Mouse (Mus musculus) CH12.LX (cell line): ENCODE data around the gene Pold3. TPM values are rescaled to one million over a fixed set of nuclear protein-coding genes. Genes with fewer than 3 reads are reported as not detected.

Experiments
- DNase-seq: peaks from one replicate; pipeline ENCODE4 v3.0.0-alpha.2; 2013; ENCODE audit errors: extremely low read depth
- H3K27ac ChIP-seq: 2 replicates; pipeline ENCODE4 v1.5.1; 2012; ENCODE audit warnings: low read depth, mild to moderate bottlenecking, control low read depth, moderate library complexity; ENCODE audit not compliant: insufficient read depth
- H3K27me3 ChIP-seq: replicated peaks from 2 replicates; pipeline ENCODE3; 2012; ENCODE audit warnings: inconsistent platforms
- H3K36me3 ChIP-seq, 2 experiments: replicated peaks in 1 of 2; 2 replicates each; pipeline versions ENCODE3 to v1.6.1; 2012; ENCODE audit warnings: inconsistent platforms in 1 of 2, low read length in 1 of 2, mild to moderate bottlenecking in 1 of 2, mixed read lengths in 1 of 2, moderate library complexity in 1 of 2; ENCODE audit not compliant: control insufficient read depth in 1 of 2, insufficient read depth in 1 of 2
- H3K4me1 ChIP-seq, 2 experiments: 2 replicates each; pipeline ENCODE4 v1.6.1; 2012; ENCODE audit warnings: inconsistent platforms in 1 of 2, moderate library complexity in 1 of 2; ENCODE audit not compliant: insufficient read depth in 2 of 2, control insufficient read depth in 1 of 2
- H3K4me2 ChIP-seq: 2 replicates; pipeline ENCODE4 v1.6.1; 2012; ENCODE audit warnings: low read depth, mild to moderate bottlenecking, control low read depth; ENCODE audit not compliant: poor library complexity, insufficient read depth, severe bottlenecking
- H3K4me3 ChIP-seq, 3 experiments: fragments of 150-350 bp in 1 of 3; sonication (generic) in 1 of 3; replicated peaks in 1 of 3; 2 replicates each; pipeline versions ENCODE3 to v1.5.1; 2011 to 2012; ENCODE audit warnings: low read depth in 2 of 3, low read length in 2 of 3, mild to moderate bottlenecking in 2 of 3, moderate library complexity in 2 of 3, control low read depth in 1 of 3, improper control_type of control experiment in 1 of 3, inconsistent platforms in 1 of 3, mixed read lengths in 1 of 3; ENCODE audit not compliant: poor library complexity in 1 of 3
- H3K79me2 ChIP-seq: replicated peaks from 2 replicates; pipeline ENCODE4 v1.6.1; 2012; ENCODE audit warnings: mild to moderate bottlenecking, moderate library complexity; ENCODE audit not compliant: control insufficient read depth, poor library complexity, insufficient read depth, severe bottlenecking; ENCODE audit errors: extremely low read depth
- H3K9ac ChIP-seq: 2 replicates; pipeline ENCODE4 v1.6.1; 2012; ENCODE audit warnings: low read depth, mild to moderate bottlenecking, control low read depth, moderate library complexity; ENCODE audit not compliant: insufficient read depth
- H3K9me3 ChIP-seq: replicated peaks from 2 replicates; pipeline ENCODE3; 2012; ENCODE audit warnings: low read length, inconsistent platforms, mixed read lengths
- CTCF ChIP-seq, 2 experiments: IDR thresholded peaks in 1 of 2; conservative IDR thresholded peaks in 1 of 2; 2 replicates each; pipeline ENCODE4 v1.5.1; 2011 to 2012; ENCODE audit warnings: low read depth in 2 of 2, low read length in 2 of 2, improper control_type of control experiment in 1 of 2, inconsistent platforms in 1 of 2, mild to moderate bottlenecking in 1 of 2, moderate library complexity in 1 of 2
- E2F4 ChIP-seq: IDR thresholded peaks from 2 replicates; pipeline ENCODE4 v1.6.1; 2011; ENCODE audit warnings: low read depth, low read length, improper control_type of control experiment; ENCODE audit not compliant: insufficient replicate concordance
- ELF1 ChIP-seq: IDR thresholded peaks from 2 replicates; pipeline ENCODE4 v1.6.1; 2014; ENCODE audit warnings: low read depth, mild to moderate bottlenecking, inconsistent platforms, low read length, improper control_type of control experiment
- GABPA ChIP-seq: IDR thresholded peaks from 2 replicates; pipeline ENCODE4 v1.6.1; 2012; ENCODE audit warnings: low read depth, low read length, improper control_type of control experiment, inconsistent platforms; ENCODE audit not compliant: insufficient replicate concordance
- JUN ChIP-seq: IDR thresholded peaks from 2 replicates; pipeline ENCODE4 v1.6.1; 2011; ENCODE audit warnings: low read depth, mild to moderate bottlenecking, low read length, improper control_type of control experiment, moderate library complexity; ENCODE audit not compliant: insufficient read depth
- JUND ChIP-seq: conservative IDR thresholded peaks from 2 replicates; pipeline ENCODE4 v1.6.1; 2011; ENCODE audit warnings: low read depth, low read length, improper control_type of control experiment
- MAZ ChIP-seq: IDR thresholded peaks from 2 replicates; pipeline ENCODE4 v1.6.1; 2012; ENCODE audit warnings: low read depth, mild to moderate bottlenecking, inconsistent platforms, low read length, improper control_type of control experiment, moderate library complexity
- NELFE ChIP-seq: IDR thresholded peaks from 2 replicates; pipeline ENCODE4 v1.6.1; 2011; ENCODE audit warnings: low read depth, low read length, improper control_type of control experiment
- NRF1 ChIP-seq: IDR thresholded peaks from 2 replicates; pipeline ENCODE4 v1.6.1; 2014; ENCODE audit warnings: low read depth, mild to moderate bottlenecking, inconsistent platforms, low read length, improper control_type of control experiment, moderate library complexity
- POLR2A ChIP-seq: IDR thresholded peaks from 2 replicates; pipeline ENCODE4 v1.6.1; 2011; ENCODE audit warnings: low read depth, mild to moderate bottlenecking, improper control_type of control experiment, low read length
- POLR2AphosphoS2 ChIP-seq: IDR thresholded peaks from 2 replicates; pipeline ENCODE4 v1.6.1; 2011; ENCODE audit warnings: low read depth, low read length, improper control_type of control experiment
- RCOR1 ChIP-seq: conservative IDR thresholded peaks from 2 replicates; pipeline ENCODE4 v1.6.1; 2012; ENCODE audit warnings: low read depth, mild to moderate bottlenecking, inconsistent platforms, low read length, improper control_type of control experiment
- SIN3A ChIP-seq: IDR thresholded peaks from 2 replicates; pipeline ENCODE4 v1.6.1; 2012; ENCODE audit warnings: low read length, improper control_type of control experiment, inconsistent platforms
- SMC3 ChIP-seq: IDR thresholded peaks from 2 replicates; pipeline ENCODE4 v1.6.1; 2011; ENCODE audit warnings: low read depth, low read length, improper control_type of control experiment
- USF1 ChIP-seq: IDR thresholded peaks from 2 replicates; pipeline ENCODE4 v1.6.1; 2014; ENCODE audit warnings: low read depth, mild to moderate bottlenecking, inconsistent platforms, low read length, improper control_type of control experiment
- dilution Hi-C: fragments of 300-500 bp; cut with MboI; formaldehyde crosslinking; loops from 2 replicates; pipeline ENCODE4 v1.14.3; 2020; ENCODE audit warnings: low sequenced_read_pairs; ENCODE audit not compliant: extremely low pct_unique_long_range_greater_than_20kb, extremely low pct_ligation_motif_present
- in situ Hi-C: fragments of 300-500 bp; cut with MboI; formaldehyde crosslinking; loops from 3 replicates; pipeline ENCODE4 v1.14.3; 2019; ENCODE audit warnings: low sequenced_read_pairs, low pct_ligation_motif_present, low pct_unique_long_range_greater_than_20kb, mixed read lengths
- polyA plus RNA-seq: library from polyadenylated mRNA; unstranded; fragments of >175 nt; gene quantifications from 2 replicates; pipeline ENCODE4 v1.2.1, GENCODE M21; 2012; ENCODE audit warnings: low read depth; ENCODE audit not compliant: insufficient read length
- total RNA-seq, 2 experiments: library from RNA; depleted of rRNA; stranded (reverse); fragments of 300-350 nt in 1 of 2; fragments of >200 nt in 1 of 2; gene quantifications; 2 replicates each; pipeline ENCODE4 v1.2.3; 2012 to 2014

Gene Pold3
- total and polyA plus RNA-seq, 3 experiments: 59.5 to 121 (median 88.0) TPM

DNA sequence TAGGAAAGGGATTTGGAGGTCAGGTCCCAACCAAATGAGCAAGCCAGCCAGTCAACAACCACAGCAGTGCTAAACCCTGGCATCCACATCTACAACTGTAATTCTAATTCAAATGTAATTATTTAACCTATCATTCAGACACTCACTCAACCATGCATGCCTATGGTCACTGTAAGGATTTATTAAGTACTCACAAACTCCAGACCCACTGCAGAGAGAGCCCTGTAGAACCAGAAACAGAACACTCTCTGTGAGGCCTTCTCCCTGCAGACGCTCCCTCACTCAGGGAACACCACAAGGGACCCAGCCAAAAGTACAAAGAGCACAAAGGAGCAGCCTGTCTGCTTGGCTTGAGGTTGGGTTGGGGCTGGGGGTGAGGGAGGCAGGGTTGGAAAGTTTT lies 11.0 kb upstream of the Pold3 start:
- H3K4me3 ChIP-seq: no peak overlapping the region
- H3K4me1 ChIP-seq: peaks cover 0 to 22% of the 10 kb centered on the region in 2 experiments; a peak in 2 of 4 replicates
- H3K9me3 ChIP-seq: no peaks in the 10 kb centered on the region
- no peak for DNase-seq
- no peak for TF ChIP-seq ELF1
- TF ChIP-seq POLR2A: no peak
- no peak for TF ChIP-seq RCOR1
- TF ChIP-seq, all 38 proteins: peak for 0
- no peaks in the 10 kb centered on the region for H3K79me2 ChIP-seq
- no peak overlapping the region for H3K4me2 ChIP-seq
- in situ Hi-C loops: no loop called here
- H3K27ac ChIP-seq: no peak overlapping the region
- dilution Hi-C loops: no loop called here
- no peaks in the 10 kb centered on the region for H3K27me3 ChIP-seq
- no peaks in the 10 kb centered on the region for H3K36me3 ChIP-seq
- no peak overlapping the region for H3K9ac ChIP-seq

DNA sequence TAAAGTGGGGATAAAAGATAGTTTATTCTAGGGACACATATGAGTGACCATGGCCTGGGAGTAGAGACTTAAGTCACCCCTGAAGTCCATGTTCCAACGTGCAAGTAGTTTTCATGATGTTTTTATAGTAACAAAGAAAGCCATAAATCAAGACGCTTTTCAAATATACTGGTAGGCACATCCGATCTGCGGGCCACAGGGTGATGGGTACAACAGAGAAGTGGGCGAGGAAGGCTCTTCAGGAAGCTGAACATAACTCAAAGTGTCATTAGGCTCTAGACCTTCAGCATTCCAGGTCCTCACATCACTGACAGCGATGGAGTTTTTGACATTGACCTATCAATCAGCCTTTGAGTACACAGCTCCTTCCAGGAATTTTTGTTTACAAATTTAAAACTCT lies 9.2 kb upstream of the Pold3 start:
- H3K9me3 ChIP-seq: peaks cover 4% of the 10 kb centered on the region

DNA sequence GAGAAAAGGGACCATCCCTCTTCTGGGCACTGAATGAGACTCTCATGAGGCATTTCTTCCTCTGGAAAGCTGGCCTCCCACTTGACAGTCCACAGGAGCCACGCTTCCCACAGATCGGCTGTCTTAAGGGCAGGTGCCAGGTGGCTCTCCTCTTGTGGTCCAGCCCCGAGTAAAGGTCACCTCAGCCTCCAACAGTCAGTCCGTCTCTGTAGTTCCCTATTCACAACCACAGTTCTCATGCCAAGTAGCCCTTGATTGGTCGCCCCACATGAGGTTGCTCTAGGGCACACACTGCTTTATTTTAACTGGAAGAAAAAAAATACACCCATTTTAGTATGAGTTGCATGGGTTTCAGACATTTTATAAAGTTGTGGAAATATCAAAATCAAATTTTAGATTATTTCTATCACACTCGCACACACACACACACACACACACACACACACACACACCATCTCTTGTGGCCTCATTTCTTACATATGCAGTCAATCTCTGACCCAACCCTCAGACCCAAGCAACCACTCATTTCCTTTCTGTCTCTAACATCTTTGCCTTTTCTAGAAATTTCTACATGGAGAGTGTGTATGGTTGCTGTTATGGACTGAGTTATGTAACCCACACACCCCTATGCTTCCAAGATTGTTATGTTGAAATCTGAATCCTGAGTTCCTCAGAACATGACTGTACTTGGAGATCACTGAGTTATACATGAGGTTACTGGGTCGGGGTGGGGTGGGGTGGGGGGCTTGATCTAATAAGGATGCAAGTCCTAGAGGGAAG lies 7.1 kb upstream of the Pold3 start:
- H3K9ac ChIP-seq: no peak overlapping the region
- DNase-seq: no peak
- no peak for TF ChIP-seq POLR2AphosphoS2
- TF ChIP-seq CTCF (conservative IDR thresholded peaks at IDR 0.05 in 1 of 2, IDR thresholded peaks at IDR 0.05 in 1 of 2; ENCODE audit: low read depth in 2 of 2, low read length in 2 of 2): no peak
- no peak overlapping the region for H3K4me2 ChIP-seq
- peaks cover 8 to 44% of the 10 kb centered on the region in 2 experiments; a peak in 3 of 4 replicates for H3K4me1 ChIP-seq
- in situ Hi-C loops: no loop called here
- no peaks in the 10 kb centered on the region for H3K36me3 ChIP-seq
- H3K27ac ChIP-seq: no peak overlapping the region
- peaks cover 12% of the 10 kb centered on the region for H3K9me3 ChIP-seq
- no peaks in the 10 kb centered on the region for H3K79me2 ChIP-seq
- H3K4me3 ChIP-seq: no peak overlapping the region
- H3K27me3 ChIP-seq: no peaks in the 10 kb centered on the region
- dilution Hi-C loops: no loop called here

More for the DNA sequence above, 9.2 kb upstream of the Pold3 start:
- TF ChIP-seq JUND (no peak), MAZ (no peak), NRF1 (no peak), SMC3 (no peak), USF1 (no peak), E2F4 (no peak), JUN (no peak), SIN3A (no peak), NELFE (no peak), GABPA (no peak)
- dilution Hi-C loops: no loop called here
- no peaks in the 10 kb centered on the region for H3K79me2 ChIP-seq
- H3K27me3 ChIP-seq: no peaks in the 10 kb centered on the region
- H3K4me2 ChIP-seq: no peak overlapping the region
- no peak overlapping the region for H3K9ac ChIP-seq
- DNase-seq: no peak
- no peak overlapping the region for H3K27ac ChIP-seq
- H3K4me3 ChIP-seq: no peak overlapping the region
- in situ Hi-C loops: no loop called here
- peaks cover 4 to 29% of the 10 kb centered on the region in 2 experiments; a peak in 3 of 4 replicates for H3K4me1 ChIP-seq
- H3K36me3 ChIP-seq: no peaks in the 10 kb centered on the region
